Mouse (Mus musculus): ENCODE results near the gene Dhrs7b. TPM values are rescaled to one million over a fixed set of nuclear protein-coding genes. Genes with fewer than 3 reads are reported as not detected.
"Not testable (repeated sequence)": the region's sequence is repeated elsewhere in the genome, so short reads cannot be mapped to it uniquely, and the experiment has no call there.

Gene Dhrs7b
- polyA plus RNA-seq, 1 experiment from 2014 or later, result 16.4 TPM

- no peak overlapping the region for H3K9ac ChIP-seq (replicated peaks)
- DNase-seq (no peak), ATAC-seq (no peak)
- H3K4me1 ChIP-seq (ENCODE audit: insufficient read depth), result peaks cover 3% of the 10 kb centered on the region; the same call in 1 of the 2 replicates
- no peak overlapping the region for H3K4me3 ChIP-seq (ENCODE audit: low read depth, low read length)
- no peaks in the 10 kb centered on the region for H3K9me3 ChIP-seq (ENCODE audit: low read length)
- peaks cover 43% of the 10 kb centered on the region for H3K36me3 ChIP-seq (replicated peaks; ENCODE audit: insufficient read depth, low read length)
- 71% methylated on average over 1 of the region's 1 CpGs for WGBS (ENCODE audit: insufficient replicate concordance)
- H3K27me3 ChIP-seq (ENCODE audit: insufficient read depth, low read length), result no peaks in the 10 kb centered on the region
- no peak for TF ChIP-seq EP300 (IDR thresholded peaks at IDR 0.05; ENCODE audit: low read depth)
- TF ChIP-seq CTCF (IDR thresholded peaks at IDR 0.05; ENCODE audit: low read depth), result no peak
- H3K4me2 ChIP-seq (ENCODE audit: low read depth, low read length), result no peak overlapping the region
- H3K27ac ChIP-seq (ENCODE audit: low read depth), result no peak overlapping the region
Measured at GRCm38 (mm10) chr11:60800892-60801291, 29.5 kb upstream of the Dhrs7b start.

GRCm38 (mm10) chr11:60808286-60809070 is 22.0 kb upstream of the Dhrs7b start:
- Histone ChIP-seq H3K9ac (replicated peaks) (peak overlapping the region; percentile 36), H3K36me3 (replicated peaks; ENCODE audit: insufficient read depth, low read length) (no peaks in the 10 kb centered on the region; the same call in 1 of the 2 replicates), H3K4me2 (ENCODE audit: low read depth, low read length) (peak overlapping the region; percentile 77), H3K9me3 (ENCODE audit: low read length) (no peaks in the 10 kb centered on the region), H3K27me3 (ENCODE audit: insufficient read depth, low read length) (no peaks in the 10 kb centered on the region), H3K4me3 (ENCODE audit: low read depth, low read length) (peak overlapping the region; percentile 47), H3K4me1 (ENCODE audit: insufficient read depth) (peaks cover 18% of the 10 kb centered on the region), H3K27ac (ENCODE audit: low read depth) (peak overlapping the region; percentile 81)
- DNase-seq (peak; percentile 66), ATAC-seq (peak; percentile 16; the same call in 1 of the 2 replicates)
- TF ChIP-seq EP300 (IDR thresholded peaks at IDR 0.05; ENCODE audit: low read depth) (peak; percentile 8; the same call in 1 of the 2 replicates), CTCF (IDR thresholded peaks at IDR 0.05; ENCODE audit: low read depth) (no peak)
- WGBS (ENCODE audit: insufficient replicate concordance), result 43% methylated on average over 4 of the region's 4 CpGs

- 55% methylated on average over 1 of the region's 1 CpGs for WGBS (ENCODE audit: insufficient replicate concordance)
- no peak overlapping the region; the same call in 1 of the 2 replicates for H3K9ac ChIP-seq (replicated peaks)
- H3K4me1 ChIP-seq (ENCODE audit: insufficient read depth), result peaks cover 15% of the 10 kb centered on the region
- no peaks in the 10 kb centered on the region for H3K9me3 ChIP-seq (ENCODE audit: low read length)
- no peak for DNase-seq
- H3K36me3 ChIP-seq (replicated peaks; ENCODE audit: insufficient read depth, low read length), result no peaks in the 10 kb centered on the region; the same call in 1 of the 2 replicates
- peak overlapping the region; percentile 79 for H3K27ac ChIP-seq (ENCODE audit: low read depth)
- H3K4me3 ChIP-seq (ENCODE audit: low read depth, low read length), result peak overlapping the region; percentile 47
- no peak for ATAC-seq
- no peak for TF ChIP-seq EP300 (IDR thresholded peaks at IDR 0.05; ENCODE audit: low read depth)
- H3K27me3 ChIP-seq (ENCODE audit: insufficient read depth, low read length), result no peaks in the 10 kb centered on the region
- peak overlapping the region; percentile 77 for H3K4me2 ChIP-seq (ENCODE audit: low read depth, low read length)
Measured at GRCm38 (mm10) chr11:60809546-60809945, 20.9 kb upstream of the Dhrs7b start.

- 8% methylated on average over 14 of the region's 14 CpGs for WGBS (ENCODE audit: insufficient replicate concordance)
Measured at GRCm38 (mm10) chr11:60810046-60810965, 20.1 kb upstream of the Dhrs7b start.

GRCm38 (mm10) chr11:60811054-60811460 is 19.4 kb upstream of the Dhrs7b start:
- Histone ChIP-seq H3K9ac (replicated peaks) (peak overlapping the region; percentile 44), H3K9me3 (ENCODE audit: low read length) (no peaks in the 10 kb centered on the region), H3K4me3 (ENCODE audit: low read depth, low read length) (peak overlapping the region; percentile 47), H3K27ac (ENCODE audit: low read depth) (peak overlapping the region; percentile 79), H3K27me3 (ENCODE audit: insufficient read depth, low read length) (no peaks in the 10 kb centered on the region), H3K4me1 (ENCODE audit: insufficient read depth) (peaks cover 15% of the 10 kb centered on the region), H3K4me2 (ENCODE audit: low read depth, low read length) (peak overlapping the region; percentile 77), H3K36me3 (replicated peaks; ENCODE audit: insufficient read depth, low read length) (no peaks in the 10 kb centered on the region; the same call in 1 of the 2 replicates)
- WGBS (ENCODE audit: insufficient replicate concordance), result under 1% methylated on average over 29 of the region's 29 CpGs
- TF ChIP-seq EP300 (IDR thresholded peaks at IDR 0.05; ENCODE audit: low read depth), result 0 out of 2 replicates have a peak, but pooled peaks have one; percentile 33
- TF ChIP-seq CTCF (IDR thresholded peaks at IDR 0.05; ENCODE audit: low read depth), result no peak
- peak; percentile 96 for ATAC-seq
- DNase-seq, result peak; percentile 95

More at GRCm38 (mm10) chr11:60810046-60810965, 20.1 kb upstream of the Dhrs7b start:
- TF ChIP-seq EP300 (IDR thresholded peaks at IDR 0.05; ENCODE audit: low read depth) (no peak), CTCF (IDR thresholded peaks at IDR 0.05; ENCODE audit: low read depth) (no peak)
- Histone ChIP-seq H3K9ac (replicated peaks) (peak overlapping the region; percentile 44), H3K9me3 (ENCODE audit: low read length) (no peaks in the 10 kb centered on the region), H3K4me1 (ENCODE audit: insufficient read depth) (peaks cover 15% of the 10 kb centered on the region), H3K27me3 (ENCODE audit: insufficient read depth, low read length) (no peaks in the 10 kb centered on the region), H3K36me3 (replicated peaks; ENCODE audit: insufficient read depth, low read length) (no peaks in the 10 kb centered on the region; the same call in 1 of the 2 replicates), H3K27ac (ENCODE audit: low read depth) (peak overlapping the region; percentile 79), H3K4me3 (ENCODE audit: low read depth, low read length) (peak overlapping the region; percentile 47), H3K4me2 (ENCODE audit: low read depth, low read length) (peak overlapping the region; percentile 77)
- DNase-seq (no peak), ATAC-seq (peak; percentile 7; the same call in 1 of the 2 replicates)

- Histone ChIP-seq H3K4me1 (ENCODE audit: insufficient read depth) (peaks cover 15% of the 10 kb centered on the region), H3K9ac (replicated peaks) (peak within 1 kb of the TSS; percentile 44), H3K4me3 (ENCODE audit: low read depth, low read length) (peak within 1 kb of the TSS; percentile 47), H3K27ac (ENCODE audit: low read depth) (peak within 1 kb of the TSS; percentile 79), H3K4me2 (ENCODE audit: low read depth, low read length) (peak within 1 kb of the TSS; percentile 77)
- H3K27me3 ChIP-seq (ENCODE audit: insufficient read depth, low read length); DNase-seq; H3K36me3 ChIP-seq (replicated peaks; ENCODE audit: insufficient read depth, low read length); H3K9me3 ChIP-seq (ENCODE audit: low read length); ATAC-seq: not testable (repeated sequence)
- 31% methylated on average over 6 of the region's 6 CpGs for WGBS (ENCODE audit: insufficient replicate concordance)
Measured at GRCm38 (mm10) chr11:60811618-60812017, 18.8 kb upstream of the Dhrs7b start, which contains the start of gene Shmt1. Gene Shmt1 (minus strand): TSS chr11:60811718.
